Mouse (Mus musculus) layer of hippocampus, postnatal 10 days (tissue): ENCODE measurements around the gene Gstt3. TPM values are rescaled to one million over a fixed set of nuclear protein-coding genes. Genes with fewer than 3 reads are reported as not detected.

Experiments used
- total RNA-seq, 2 experiments: library from RNA; stranded (reverse); gene quantifications; 2 replicates each; pipeline ENCODE4 v1.2.3; 2021

Gene Gstt3
- total RNA-seq, 2 experiments from 2014 or later: 0.96 to 0.98 TPM

Other genes starting within 250 kb of the Gstt3 start
- gene Lrrc75b, start 221.1 kb downstream of the Gstt3 start, total RNA-seq: 10 to 100 TPM; 24.0 to 24.7 TPM
- 1 to 10 TPM; 2.7 to 3.7 TPM for gene Ggt1, start 219.8 kb downstream of the Gstt3 start, total RNA-seq
- gene Ggt5, start 192.1 kb downstream of the Gstt3 start, total RNA-seq: 1 to 10 TPM; 2.6 to 2.9 TPM
- 1 to 10 TPM; 1.6 to 2.8 TPM for gene Susd2, start 137.4 kb downstream of the Gstt3 start, total RNA-seq
- gene Cabin1, start 17.1 kb downstream of the Gstt3 start, total RNA-seq: 10 to 100 TPM; 72.5 to 96.4 TPM
- gene Ddt, start 8.0 kb downstream of the Gstt3 start, total RNA-seq: 10 to 100 TPM; 34.4 to 34.8 TPM
- not detected for gene Gm20441, start 460 bp downstream of the Gstt3 start, total RNA-seq
- gene Gstt1, start 17.2 kb upstream of the Gstt3 start, total RNA-seq: 1 to 10 TPM; 2.8 to 5.2 TPM
- not detected for gene Gstt4, start 41.1 kb upstream of the Gstt3 start, total RNA-seq
- 1 to 10 TPM; 5.0 to 6.1 TPM for gene Gstt2, start 56.0 kb upstream of the Gstt3 start, total RNA-seq
- gene Mif, start 78.8 kb upstream of the Gstt3 start, total RNA-seq: 100 to 1,000 TPM; 674 to 738 TPM
- gene Derl3, start 112.0 kb upstream of the Gstt3 start, total RNA-seq: 1 to 10 TPM in 1 of 2 experiments, not detected in 1; 1.7 TPM
- 10 to 100 TPM; 99.2 to 99.3 TPM for gene Smarcb1, start 140.2 kb upstream of the Gstt3 start, total RNA-seq
- 100 to 1,000 TPM; 185 to 218 TPM for gene Chchd10, start 151.7 kb upstream of the Gstt3 start, total RNA-seq
- gene Mmp11, start 155.1 kb upstream of the Gstt3 start, total RNA-seq: 1 to 10 TPM; 2.0 to 4.1 TPM
- gene Gm867, start 159.3 kb upstream of the Gstt3 start, total RNA-seq: under 1 TPM; 0.71 to 0.83 TPM
- not detected for gene Vpreb3, start 161.6 kb upstream of the Gstt3 start, total RNA-seq
- gene Gm5134, start 173.1 kb upstream of the Gstt3 start, total RNA-seq: not detected